Mouse (Mus musculus) heart, adult 2 months (tissue): ENCODE measurements at regions not wholly inside any gene's neighbourhood (a gene's known extent, or its start where the extent isn't known, plus 50 kb on each side); places are given as distances from the start of the nearest gene placed in this dataset.

Experiments
- DNase-seq, 2 experiments: peaks; one replicate each; pipeline ENCODE4 v3.0.0; 2021
- H3K27ac ChIP-seq: fragments of 200-600 bp; 2 replicates; pipeline ENCODE4 v1.8.1; 2022
- H3K27me3 ChIP-seq: fragments of 200-500 bp; 2 replicates; pipeline ENCODE4 v1.6.1; 2012; ENCODE audit warnings: mild to moderate bottlenecking, low read length, inconsistent platforms, mixed read lengths; ENCODE audit not compliant: control insufficient read depth, insufficient read depth
- H3K36me3 ChIP-seq: fragments of 200-500 bp; 2 replicates; pipeline ENCODE4 v1.6.1; 2012; ENCODE audit warnings: low read length, inconsistent platforms; ENCODE audit not compliant: control insufficient read depth, insufficient read depth
- H3K4me1 ChIP-seq: fragments of 200-500 bp; 2 replicates; pipeline ENCODE4 v1.6.1; 2011; ENCODE audit warnings: low read length; ENCODE audit not compliant: control insufficient read depth, insufficient read depth
- H3K4me3 ChIP-seq: fragments of 200-600 bp; 2 replicates; pipeline ENCODE4 v1.8.1; 2022
- H3K79me2 ChIP-seq: fragments of 200-500 bp; replicated peaks from 2 replicates; pipeline ENCODE4 v1.6.1; 2012; ENCODE audit warnings: mild to moderate bottlenecking, inconsistent platforms, low read length, moderate library complexity, mixed read lengths; ENCODE audit not compliant: control insufficient read depth, insufficient read depth
- H3K9ac ChIP-seq: fragments of 200-500 bp; 2 replicates; pipeline ENCODE4 v1.6.1; 2012; ENCODE audit warnings: low read depth, mild to moderate bottlenecking, control low read depth, inconsistent platforms, low read length, mixed read lengths
- CTCF ChIP-seq: fragments of 200-600 bp; IDR thresholded peaks from 2 replicates; pipeline ENCODE4 v1.8.1; 2022; ENCODE audit warnings: antibody characterized with exemption, mild to moderate bottlenecking, moderate library complexity
- EP300 ChIP-seq: fragments of 200-500 bp; IDR thresholded peaks from 2 replicates; pipeline ENCODE4 v1.6.1; 2011; ENCODE audit warnings: low read depth, low read length, control low read depth; ENCODE audit not compliant: insufficient read depth
- POLR2A ChIP-seq: fragments of 200-500 bp; IDR thresholded peaks from 2 replicates; pipeline ENCODE4 v1.6.1; 2011; ENCODE audit warnings: mild to moderate bottlenecking, low read depth, low read length, control low read depth; ENCODE audit not compliant: insufficient read depth
- WGBS: fragments of 180-500 bp; shearing (Covaris S2); methylation state at CpG from one replicate; pipeline ENCODE4 v1.1.7; 2018; 5-methylcytosine and 5-hydroxymethylcytosine counted together
- intact Hi-C: fragments of 180-260 bp; cut with DNase I; formaldehyde crosslinking; loops from one replicate; pipeline ENCODE4 v1.15.1; 2025

DNA sequence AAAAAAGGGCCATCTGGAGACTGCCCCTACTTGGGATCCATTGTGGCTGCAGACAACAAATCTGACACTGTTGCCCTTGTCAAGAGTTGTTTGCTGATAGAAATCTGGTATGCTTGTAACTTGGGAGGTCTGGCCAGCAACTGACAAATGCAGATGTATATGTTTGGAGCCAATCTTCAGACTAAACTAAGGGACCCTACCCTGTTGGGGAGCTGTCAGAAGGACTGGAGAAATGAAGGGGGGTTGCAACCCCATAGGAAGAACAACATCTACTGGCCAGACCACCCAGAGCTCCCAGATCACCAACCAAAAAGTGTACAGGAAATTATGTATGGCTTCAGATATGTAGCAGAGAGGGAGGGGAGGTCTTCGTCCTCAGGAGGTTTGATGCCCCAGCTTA is 54.3 kb upstream of the Pwp1 start:
- Histone ChIP-seq H3K4me3 (no peak overlapping the region), H3K27ac (no peak overlapping the region), H3K36me3 (no peaks in the 10 kb centered on the region), H3K4me1 (no peaks in the 10 kb centered on the region), H3K27me3 (no peaks in the 10 kb centered on the region), H3K79me2 (no peaks in the 10 kb centered on the region), H3K9ac (no peak overlapping the region)
- no peak for DNase-seq
- 75% methylated on average over 1 of the region's 1 CpGs for WGBS
- TF ChIP-seq CTCF (no peak), EP300 (no peak), POLR2A (no peak)
- intact Hi-C loops = no loop called here
